Mouse (Mus musculus) thymus, adult 18-20 months (tissue): ENCODE data around the gene Stxbp2.
"Not testable (repeated sequence)": the region's sequence is repeated elsewhere in the genome, so short reads cannot be mapped to it uniquely, and the experiment has no call there.

ENCODE experiments used
- DNase-seq, 2 experiments: peaks; one replicate each; pipeline ENCODE4 v3.0.0; 2022; ENCODE audit warnings: mixed read lengths in 2 of 2

Stxbp2 gene

DNA sequence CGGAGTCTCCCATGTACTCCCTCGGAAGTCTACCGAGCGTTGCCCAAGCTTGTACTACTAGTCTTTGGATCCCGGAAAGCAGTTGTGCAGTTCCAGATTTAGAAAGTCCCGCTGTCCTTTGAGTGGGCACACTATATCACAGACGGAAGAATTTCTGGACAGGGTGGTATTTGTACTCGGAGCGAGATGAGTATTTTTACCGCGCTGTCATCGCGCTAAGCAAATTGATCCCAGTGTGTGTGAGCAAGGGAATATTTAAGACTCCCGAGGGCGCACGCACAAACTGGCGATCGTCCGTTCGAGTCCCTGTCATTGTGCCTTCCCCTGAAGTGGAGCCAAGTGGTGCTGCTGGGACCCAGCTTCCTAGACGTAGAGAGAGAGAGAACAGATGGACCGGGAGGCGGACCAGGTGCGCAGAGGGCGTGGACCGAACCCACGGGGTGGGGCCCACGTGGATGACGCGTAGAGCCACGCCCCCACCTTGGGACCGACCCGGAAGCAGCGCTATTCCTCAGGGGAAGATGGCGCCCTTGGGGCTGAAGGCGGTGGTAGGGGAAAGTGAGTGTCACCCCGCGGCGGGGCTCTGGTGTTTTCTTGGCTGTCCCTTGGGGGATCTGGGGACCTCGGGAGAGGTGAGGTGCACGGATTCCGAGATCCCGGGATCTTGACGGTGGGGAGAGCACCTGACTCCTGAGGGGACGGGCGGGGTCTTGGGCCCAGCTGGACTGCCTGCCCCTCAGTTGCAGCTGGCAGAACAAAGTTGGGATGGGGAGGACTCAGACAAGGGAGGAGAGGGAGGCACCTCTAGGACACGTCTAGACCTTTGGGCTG is at the start of gene Stxbp2:
Gene Stxbp2 (plus strand): TSS at position 309 of the 831 bp plus-strand sequence.
- DNase-seq, result peak; percentile 76

DNA sequence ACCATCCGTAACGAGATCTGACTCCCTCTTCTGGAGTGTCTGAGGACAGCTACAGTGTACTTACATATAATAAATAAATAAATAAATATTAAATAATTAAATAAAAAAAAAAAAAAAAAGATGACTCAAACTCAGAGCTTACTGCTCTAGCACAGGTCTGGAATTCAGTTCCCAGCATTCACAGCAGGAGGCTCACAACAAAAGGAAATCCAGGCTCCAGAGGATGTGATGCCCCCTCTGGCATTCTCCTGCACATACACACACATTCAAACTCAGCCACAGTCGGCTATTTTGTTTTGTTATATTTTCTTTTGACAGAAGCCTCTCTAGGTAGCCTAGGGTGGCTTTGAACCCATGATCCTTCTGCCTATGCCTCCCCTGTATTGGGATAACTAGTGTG is 48.8 kb upstream of the Stxbp2 start:
- not testable (repeated sequence) for DNase-seq

DNA sequence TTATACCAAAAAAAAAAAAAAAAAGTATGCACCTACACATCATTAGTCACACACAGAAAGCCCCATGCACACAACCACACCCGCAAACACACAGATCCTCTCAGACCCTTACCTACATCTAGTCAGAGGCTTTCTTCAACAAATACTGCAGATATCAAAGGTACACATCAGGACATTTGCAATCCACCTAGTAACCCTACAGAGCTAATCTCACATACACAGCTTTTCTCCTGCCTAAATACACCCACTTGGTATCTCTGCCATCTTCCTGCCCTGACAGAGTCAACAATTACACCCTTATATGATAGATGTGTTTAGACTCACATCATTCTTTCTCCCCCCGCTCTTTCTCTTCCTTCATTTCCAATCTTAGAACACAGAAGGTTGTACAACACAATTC is 44.3 kb upstream of the Stxbp2 start:
- no peak for DNase-seq

DNA sequence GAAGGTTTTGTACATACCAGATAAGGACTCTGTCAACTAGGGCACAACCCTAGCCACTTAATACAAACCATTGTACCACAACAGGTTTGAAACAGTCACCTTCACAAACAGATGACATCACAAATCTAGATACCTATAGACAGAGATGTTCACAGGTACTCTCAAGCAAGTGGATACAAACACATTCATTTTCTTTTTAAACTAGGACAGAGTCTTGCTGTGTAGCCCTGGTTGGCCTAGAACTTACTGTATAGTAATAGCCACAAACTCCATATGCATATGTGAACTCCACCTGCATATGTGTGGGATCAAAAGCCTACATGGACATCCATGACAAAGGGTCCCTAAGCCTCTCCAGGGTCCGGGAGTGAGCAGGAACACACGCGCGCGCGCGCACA is 43.8 kb upstream of the Stxbp2 start, which contains the start of gene Camsap3:
Gene Camsap3 (plus strand): TSS at position 301 of the 398 bp plus-strand sequence.
- no peak for DNase-seq

DNA sequence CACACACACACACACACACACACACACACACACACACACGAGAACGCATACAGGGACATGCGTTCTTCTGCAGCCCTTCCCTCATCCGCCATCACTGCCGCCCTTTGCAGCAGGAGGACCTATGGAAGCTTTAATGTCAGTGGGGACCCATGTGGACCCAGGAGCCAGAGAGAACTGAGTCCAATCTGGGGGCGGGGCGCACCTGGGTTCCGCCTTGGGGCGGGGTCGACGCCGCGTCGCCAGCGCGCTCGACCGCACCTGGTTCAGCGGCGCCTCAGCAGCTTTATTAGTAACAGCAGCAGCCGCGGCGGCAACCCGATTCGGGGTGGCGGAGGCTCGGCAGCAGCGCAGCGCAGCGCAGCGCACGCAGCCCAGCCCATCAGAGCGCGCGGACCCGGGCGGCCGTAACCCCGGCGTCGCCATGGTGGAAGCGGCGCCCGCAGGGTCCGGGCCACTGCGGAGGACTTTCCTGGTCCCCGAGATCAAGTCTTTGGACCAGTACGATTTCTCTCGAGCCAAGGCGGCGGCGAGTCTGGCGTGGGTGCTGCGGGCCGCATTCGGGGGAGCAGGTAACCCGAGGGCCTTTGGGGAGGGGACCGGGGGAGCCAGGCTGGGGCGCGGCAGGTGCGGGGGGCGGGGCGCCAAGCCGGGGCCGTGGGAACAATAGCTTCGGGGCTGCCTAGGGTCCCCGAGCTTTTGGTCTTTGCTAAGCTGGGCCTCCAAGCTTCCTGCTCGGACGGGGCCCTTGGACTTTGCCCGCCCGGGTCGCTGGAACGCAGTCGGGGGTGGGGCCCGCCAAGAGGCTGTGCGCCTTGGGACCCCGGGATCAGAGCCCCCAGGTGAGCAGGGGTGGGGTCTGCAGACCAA is 43.1 kb upstream of the Stxbp2 start:
- DNase-seq, result no peak

DNA sequence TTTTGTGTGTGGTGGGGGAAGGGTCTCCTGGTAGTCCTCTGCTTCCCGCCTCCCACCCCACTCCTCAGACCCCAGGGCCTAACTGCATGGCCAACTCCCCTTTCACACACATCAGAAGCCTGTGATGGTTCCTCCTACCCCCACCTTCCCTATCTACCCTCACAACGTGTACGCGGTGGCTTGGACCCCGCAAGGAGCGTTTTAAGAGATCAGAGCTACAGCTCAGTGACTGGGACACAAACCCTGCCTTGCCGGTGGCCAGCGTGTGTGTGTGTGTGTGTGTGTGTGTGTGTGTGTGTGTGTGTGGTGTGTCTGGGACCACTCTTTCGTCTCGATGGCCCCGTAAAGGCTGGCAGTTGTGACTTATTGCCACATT is 42.5 kb upstream of the Stxbp2 start:
- no peak for DNase-seq

DNA sequence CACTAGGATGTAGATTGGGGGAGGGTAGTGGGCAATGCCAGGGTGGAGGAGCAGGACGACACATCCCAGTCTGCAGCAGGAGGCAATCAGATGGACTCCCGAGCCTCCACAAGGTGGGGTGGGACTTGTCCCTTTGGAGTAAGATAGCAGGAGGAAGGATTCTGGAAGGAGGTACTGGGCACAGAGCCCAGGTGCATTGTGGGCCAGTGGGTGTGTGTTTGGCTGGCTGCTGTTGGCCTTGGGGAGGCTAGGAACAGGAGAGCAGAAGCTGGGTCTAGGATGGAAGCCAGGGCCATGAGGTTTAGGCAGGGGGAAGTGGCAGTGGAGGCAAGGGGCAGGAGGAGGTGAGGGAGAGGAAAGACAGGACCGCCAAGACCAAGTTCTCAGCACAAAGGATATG is 37.3 kb upstream of the Stxbp2 start:
- no peak for DNase-seq

DNA sequence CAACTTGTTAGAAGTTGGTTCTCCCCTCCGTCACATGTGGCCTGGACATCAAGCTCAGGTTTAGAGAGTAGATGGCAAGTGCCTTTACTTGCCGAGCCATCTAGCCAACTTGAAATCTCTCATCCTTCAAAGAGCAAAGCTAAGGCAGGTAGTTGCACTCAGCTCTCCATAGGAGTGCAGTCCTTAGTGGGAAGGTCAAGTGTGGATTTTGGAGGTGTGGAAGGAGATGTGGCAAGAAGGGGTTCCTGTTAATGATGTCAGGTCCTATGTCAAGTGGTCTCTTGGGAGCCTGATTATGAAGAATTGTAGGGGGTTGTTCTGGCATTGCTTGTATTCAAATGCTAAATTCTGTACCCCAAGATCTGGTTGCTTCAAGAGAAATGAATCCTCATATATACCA is 36.3 kb upstream of the Stxbp2 start:
- no peak for DNase-seq

DNA sequence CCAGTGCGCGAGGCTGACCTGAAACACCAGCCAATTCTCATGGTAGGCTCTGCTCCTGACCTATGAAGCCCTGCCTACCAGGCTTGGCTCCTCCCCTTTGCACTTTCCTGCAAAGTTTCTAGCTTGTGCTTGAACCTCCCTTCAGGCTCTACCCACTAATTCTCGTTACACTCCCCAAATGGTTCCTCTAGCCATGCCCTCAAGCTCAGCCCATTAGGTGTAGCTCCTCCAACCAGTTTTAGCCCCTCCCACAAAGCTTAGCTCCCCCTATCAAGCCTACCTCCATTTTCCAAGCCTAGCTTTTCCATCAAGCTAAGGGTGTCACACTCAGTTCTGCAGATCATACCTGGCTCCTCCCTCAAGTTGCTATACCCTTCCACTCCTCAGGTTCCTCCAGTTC is 32.7 kb upstream of the Stxbp2 start:
- no peak for DNase-seq

DNA sequence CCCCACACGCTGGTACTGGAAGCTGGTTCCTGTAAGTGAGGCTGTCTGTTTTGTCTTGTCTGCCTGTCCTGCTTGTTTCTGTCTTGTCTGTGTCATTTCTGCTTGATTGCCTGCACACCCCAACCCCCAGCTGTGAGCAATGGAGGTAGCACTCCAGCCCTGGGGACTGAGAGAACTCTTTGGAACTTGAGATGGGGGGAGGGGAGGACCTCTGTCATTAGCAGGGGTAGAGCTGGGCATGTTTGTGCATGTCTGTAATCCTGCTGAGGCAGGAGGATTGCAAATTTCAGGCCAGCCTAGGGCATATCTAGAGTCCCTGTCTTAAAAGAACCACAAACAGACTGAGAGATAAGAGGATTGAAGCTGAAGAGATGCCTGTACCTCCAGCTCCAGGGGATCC is 31.5 kb upstream of the Stxbp2 start:
- DNase-seq, result no peak

DNA sequence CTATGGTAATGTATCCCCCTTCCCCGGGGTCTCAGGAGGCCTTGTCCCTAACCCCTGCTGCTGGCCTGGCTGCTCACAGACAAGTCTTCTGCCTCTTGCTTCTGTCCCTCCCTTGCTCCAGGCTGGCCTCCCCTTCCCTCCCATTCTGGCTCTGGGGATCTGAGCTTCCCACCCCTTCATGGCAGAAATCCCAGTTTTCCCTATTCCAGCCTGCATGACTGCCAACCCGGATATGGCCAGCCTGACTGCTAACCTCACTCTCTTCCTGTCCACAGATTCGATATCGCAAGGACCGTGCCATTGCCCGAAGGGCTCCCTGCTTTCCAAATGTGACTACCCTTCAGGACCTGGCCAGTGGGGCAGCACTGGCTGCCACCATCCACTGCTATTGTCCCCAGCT is 30.4 kb upstream of the Stxbp2 start:
- DNase-seq, result no peak

DNA sequence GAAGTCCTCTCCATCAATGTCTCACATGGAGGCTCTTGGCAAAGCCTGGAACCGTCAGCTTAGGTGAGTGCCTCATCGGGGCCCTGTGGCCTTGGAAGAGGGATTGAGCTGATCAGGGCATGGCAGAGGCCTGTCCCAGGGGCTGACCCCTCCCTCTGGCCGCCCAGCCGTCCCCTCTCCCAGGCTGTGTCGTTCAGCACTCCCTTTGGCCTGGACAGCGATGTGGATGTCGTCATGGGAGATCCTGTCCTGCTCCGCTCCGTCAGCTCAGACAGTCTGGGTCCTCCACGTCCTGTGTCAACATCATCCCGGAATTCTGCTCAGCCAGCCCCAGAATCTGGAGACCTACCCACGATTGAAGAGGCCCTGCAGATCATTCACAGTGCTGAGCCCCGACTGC is 27.3 kb upstream of the Stxbp2 start:
- no peak for DNase-seq

DNA sequence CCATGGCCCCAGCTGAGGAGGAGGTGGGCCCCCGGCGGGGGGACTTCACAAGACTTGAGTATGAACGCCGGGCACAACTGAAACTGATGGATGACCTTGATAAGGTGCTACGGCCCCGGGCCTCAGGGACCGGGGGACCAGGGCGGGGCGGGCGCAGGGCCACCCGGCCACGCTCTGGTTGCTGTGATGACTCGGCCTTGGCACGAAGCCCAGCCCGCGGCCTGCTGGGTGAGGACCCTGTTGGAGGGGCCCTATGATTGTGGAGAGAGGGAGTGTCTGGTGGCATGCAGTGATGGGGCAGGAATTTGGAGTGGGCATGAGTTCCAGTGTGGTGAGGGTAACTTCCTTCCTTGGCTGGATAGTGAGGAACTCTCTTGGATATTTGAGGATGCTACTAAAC is 24.2 kb upstream of the Stxbp2 start:
- no peak for DNase-seq

DNA sequence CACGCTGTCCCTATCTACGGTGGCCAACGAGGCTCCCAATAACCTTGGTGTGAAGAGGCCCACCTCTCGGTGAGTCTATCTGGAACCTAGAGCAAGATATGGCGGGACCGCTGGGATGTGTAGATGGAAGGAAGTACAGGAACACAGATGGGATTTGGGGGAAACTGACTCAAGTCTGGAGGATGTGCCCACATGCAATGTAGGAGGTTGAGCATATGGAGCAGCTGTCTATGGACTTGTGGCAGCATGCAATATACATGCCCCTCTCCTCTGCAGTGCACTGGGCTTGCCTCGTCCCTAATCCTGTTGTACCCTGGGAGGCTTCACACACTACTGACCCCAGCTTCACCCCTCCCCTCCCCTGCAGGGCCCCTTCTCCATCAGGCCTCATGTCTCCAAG is 22.9 kb upstream of the Stxbp2 start:
- DNase-seq, result no peak

DNA sequence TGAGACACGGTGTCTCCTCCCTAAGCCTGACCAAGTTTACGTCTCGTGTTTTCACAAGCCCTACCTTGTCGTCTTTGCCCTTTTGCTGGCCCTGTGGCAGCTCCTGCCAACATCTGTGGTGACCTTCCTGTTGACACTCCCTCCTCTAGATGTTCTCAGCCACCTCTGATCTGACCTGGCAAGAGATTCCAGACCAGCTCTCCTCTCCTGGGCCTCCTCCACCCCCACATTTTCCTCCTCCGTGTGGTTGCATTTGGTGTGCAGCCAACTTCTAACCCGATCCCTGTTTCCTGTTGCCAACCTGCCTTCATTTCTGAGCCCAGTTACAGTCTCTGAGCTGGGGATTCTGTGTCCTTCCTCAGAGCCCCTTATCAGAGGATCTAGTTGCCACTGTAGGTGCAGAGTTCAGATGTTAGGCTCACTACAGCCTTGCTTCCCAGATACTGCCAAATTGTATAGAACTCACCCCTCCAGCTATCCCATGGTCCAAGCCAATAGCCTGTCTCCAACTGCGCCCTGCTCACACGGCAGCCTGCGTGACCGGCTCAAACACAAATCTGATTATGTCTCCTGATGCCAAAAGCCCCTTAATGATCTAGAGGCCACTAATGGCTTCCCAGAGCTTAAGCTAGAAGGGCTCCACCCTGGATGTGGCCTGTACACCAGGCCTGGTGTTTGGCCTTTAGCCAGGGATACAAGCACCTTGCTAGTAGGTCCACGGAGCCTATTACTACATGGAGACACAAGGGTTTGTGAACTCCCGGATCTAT is 21.5 kb upstream of the Stxbp2 start:
- no peak for DNase-seq

DNA sequence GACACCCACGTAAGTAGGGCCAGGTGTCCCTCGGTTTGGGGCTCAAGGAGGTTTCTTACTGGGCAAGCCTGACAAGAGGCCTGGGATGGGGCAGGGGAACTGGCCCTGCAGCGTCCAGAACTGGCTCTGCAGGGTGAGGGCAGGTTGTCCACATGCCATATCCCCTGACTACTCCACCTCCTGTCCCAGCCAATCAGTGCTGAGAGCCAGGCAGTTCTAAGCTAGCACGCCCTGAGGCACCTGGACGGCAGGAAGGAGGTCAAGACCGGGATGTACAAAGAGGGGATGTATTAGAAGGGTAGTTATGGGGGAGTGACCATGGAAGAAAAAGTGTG is 21.0 kb upstream of the Stxbp2 start:
- no peak for DNase-seq

DNA sequence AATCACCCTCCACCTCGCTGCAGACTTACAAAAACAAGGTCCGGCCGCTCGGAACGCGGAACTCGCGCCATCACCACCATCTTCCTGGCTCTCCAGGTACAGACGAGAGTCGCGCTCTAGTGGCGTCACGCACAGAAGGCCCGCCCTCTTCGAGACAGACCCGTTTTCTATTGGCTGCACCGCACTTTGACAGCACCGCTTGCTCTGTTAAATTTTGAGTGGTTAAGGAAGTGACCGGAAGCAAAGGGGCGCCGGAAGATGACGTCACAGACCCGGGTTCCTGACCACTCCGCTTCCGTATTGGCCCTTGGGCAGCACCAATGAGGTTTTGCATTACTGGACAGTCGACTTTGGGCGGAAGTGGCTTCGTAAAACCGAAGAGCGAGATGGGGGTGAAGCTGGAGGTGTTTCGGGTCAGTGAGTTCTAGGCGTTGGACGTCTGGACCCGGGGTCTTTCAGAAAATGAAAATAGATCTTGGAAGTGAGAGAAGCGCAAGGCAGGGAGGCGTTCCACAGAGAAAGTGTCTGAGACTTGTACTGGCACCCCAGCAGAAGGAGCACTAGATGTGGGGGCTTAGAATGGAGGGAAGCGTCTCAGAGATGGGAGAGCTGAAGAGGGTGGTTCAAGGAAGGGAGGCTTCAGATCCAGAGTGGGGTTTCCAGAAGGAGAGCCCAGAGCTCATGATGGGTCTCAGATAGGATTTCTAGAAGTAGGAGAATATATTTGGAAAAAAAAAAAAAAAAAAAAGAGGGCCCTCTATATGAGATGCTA is 9.4 kb upstream of the Stxbp2 start, which contains the start of the genes Xab2 and Pet100:
Gene Xab2 (minus strand): TSS at position 118 of the 772 bp plus-strand sequence.
Gene Pet100 (plus strand): TSS at position 350 of the 772 bp plus-strand sequence.
- DNase-seq, result peak; percentile 95 to 98

DNA sequence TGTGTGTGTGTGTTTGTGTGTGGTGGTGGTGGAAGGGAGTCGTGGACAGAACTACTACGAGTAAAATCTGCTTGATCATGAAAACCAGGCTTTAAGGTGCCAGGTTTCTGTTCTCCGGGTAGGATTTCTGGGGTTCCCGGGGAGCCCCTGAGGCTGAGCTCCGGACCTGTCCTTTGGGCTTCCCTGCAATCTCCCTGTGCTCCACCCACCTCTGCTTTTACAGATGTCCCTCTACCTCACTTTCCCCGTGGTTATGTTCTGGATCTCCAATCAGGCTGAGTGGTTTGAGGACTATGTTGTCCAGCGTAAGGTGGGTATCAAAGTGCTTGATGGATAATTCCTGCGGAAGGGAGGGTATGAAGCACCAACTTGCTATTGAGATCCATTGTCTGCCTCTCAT is 8.6 kb upstream of the Stxbp2 start:
- no peak for DNase-seq

DNA sequence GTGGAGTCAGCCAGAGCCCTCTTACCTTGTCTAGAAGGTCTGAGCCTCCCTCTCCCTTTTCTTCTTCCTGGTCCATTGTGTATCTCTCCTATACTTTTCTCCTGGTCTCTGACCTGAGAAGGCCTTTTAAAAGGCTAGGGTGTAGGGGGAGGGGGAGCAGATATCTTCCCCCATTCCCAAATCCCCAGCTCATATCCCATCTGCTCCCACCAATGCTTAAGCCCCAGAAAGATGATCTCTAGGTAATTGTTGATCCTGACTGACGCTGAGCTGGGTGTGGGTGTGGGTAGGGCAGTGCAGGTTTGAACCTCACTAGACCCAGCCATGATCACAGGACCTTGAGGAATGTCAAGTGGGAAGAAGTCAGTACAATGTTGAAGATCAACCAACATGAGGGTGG is 5.3 kb upstream of the Stxbp2 start, which contains the start of gene Pcp2:
Gene Pcp2 (minus strand): TSS at position 101 of the 400 bp plus-strand sequence.
- DNase-seq, result no peak

DNA sequence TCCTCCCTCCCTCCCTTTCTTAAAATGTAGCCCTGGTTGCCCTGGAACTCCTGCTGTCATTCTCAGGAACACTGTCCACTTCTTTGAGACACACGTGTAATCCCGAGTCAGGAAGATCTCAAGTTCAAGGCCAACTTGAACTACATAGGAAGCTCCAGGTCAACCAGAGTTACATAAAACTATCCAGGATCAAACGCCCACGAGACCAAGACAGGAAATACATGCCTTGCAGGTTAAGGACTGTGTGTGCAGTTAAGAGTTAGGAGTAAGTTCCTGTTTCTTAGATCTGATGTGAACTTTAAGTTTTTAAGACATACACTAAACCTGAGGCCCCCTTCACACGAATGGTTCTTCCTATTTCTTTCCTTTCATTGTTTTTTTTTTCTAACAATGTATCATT is 3.8 kb upstream of the Stxbp2 start:
- DNase-seq, result no peak

DNA sequence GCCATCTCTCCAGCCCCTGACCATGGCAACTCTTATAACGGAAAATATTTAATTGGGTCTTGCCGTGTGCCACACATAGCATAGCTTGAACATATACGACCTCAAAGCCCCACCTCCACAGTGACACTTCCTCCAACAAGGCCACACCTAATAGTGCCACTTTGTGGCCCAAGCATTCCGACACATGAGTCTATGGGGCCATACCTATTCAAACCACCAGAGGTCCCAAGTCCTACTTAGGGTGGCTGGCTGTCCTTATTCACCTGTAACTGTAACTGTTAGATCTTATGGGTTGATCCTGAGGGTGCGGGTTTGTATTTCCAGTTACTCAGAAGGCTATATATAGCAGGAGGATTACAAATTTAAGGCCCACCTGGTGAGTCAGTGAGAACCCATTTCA is 2.7 kb upstream of the Stxbp2 start:
- DNase-seq, result no peak

DNA sequence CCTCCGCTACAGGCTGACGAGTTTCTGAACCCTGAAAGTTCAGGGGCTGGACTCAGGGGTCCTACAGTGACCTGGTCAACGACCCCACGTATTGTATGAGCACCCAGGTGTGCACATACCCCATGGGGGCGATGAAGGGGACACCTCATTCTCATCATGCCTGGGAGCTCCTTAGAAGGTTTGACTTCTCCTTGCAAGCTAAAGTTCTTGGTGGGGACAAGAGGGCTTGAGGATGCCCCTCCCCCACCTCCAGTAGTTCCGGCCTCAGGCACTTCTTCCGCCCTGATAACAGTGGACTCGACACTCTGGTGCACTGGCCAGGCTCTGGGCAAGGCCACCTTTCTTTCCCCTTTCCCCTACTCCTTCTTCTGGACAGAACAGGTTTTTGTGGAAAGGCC is 722 bp downstream of the Stxbp2 start:
- no peak for DNase-seq
